Mouse (Mus musculus) G1E (cell line): ENCODE measurements around the gene Rptor. TPM values are rescaled to one million over a fixed set of nuclear protein-coding genes. Genes with fewer than 3 reads are reported as not detected.
A peak's percentile ranks its signal among the peaks of the same experiment; 100 is the strongest.

ENCODE experiments used
- ATAC-seq: 2 replicates; pipeline ENCODE4 v1.8.0; 2016; ENCODE audit warnings: mild to moderate bottlenecking; ENCODE audit not compliant: insufficient number of reproducible peaks, poor library complexity, low FRiP score, severe bottlenecking; ENCODE audit errors: extremely low read depth
- DNase-seq: peaks from one replicate; pipeline ENCODE4 v3.0.0; 2012; ENCODE audit warnings: low spot score
- H3K27me3 ChIP-seq: 2 replicates; pipeline ENCODE4 v1.6.1; 2012; ENCODE audit warnings: mild to moderate bottlenecking, low read length, inconsistent platforms; ENCODE audit not compliant: insufficient read depth
- H3K36me3 ChIP-seq: replicated peaks from 2 replicates; pipeline ENCODE3; 2012; ENCODE audit warnings: mild to moderate bottlenecking, inconsistent platforms
- H3K4me1 ChIP-seq: 2 replicates; pipeline ENCODE4 v1.6.1; 2012; ENCODE audit warnings: low read depth, low read length, inconsistent platforms, mixed read lengths; ENCODE audit not compliant: insufficient read depth
- H3K4me3 ChIP-seq: 2 replicates; pipeline ENCODE4 v1.5.1; 2012; ENCODE audit warnings: low read depth, mild to moderate bottlenecking, inconsistent platforms, low read length, moderate library complexity, mixed read lengths
- H3K9me3 ChIP-seq: replicated peaks from 2 replicates; pipeline ENCODE4 v1.6.1; 2012; ENCODE audit warnings: inconsistent platforms
- CTCF ChIP-seq: IDR thresholded peaks from 2 replicates; pipeline ENCODE4 v1.5.1; 2012; ENCODE audit warnings: low read depth, low read length, inconsistent platforms, mixed read lengths
- GATA1 ChIP-seq: IDR thresholded peaks from 2 replicates; pipeline ENCODE4 v1.6.1; 2012; ENCODE audit warnings: borderline replicate concordance, low read length, inconsistent platforms, mixed read lengths
- GATA2 ChIP-seq: IDR thresholded peaks from 2 replicates; pipeline ENCODE4 v1.6.1; 2012; ENCODE audit warnings: low read depth, low read length, inconsistent platforms, borderline replicate concordance
- POLR2AphosphoS5 ChIP-seq: IDR thresholded peaks from 2 replicates; pipeline ENCODE4 v1.6.1; 2012; ENCODE audit warnings: low read depth, low read length, inconsistent platforms; ENCODE audit not compliant: insufficient replicate concordance
- TAL1 ChIP-seq: conservative IDR thresholded peaks from 2 replicates; pipeline ENCODE4 v1.6.1; 2012; ENCODE audit warnings: low read depth, low read length, inconsistent platforms, mixed read lengths
- polyA plus RNA-seq: library from polyadenylated mRNA; stranded (reverse); fragments of >175 nt; gene quantifications from 2 replicates; pipeline ENCODE4 v1.2.3, GENCODE M21; 2012
- total RNA-seq, 2 experiments: library from RNA; stranded (forward) in 1 of 2; stranded (reverse) in 1 of 2; fragments of 200-1000 nt in 1 of 2; fragments of >200 nt in 1 of 2; fragmentation: Nextera tagmentation in 1 of 2; gene quantifications; 2 replicates each; pipeline ENCODE4 v1.2.3; 2014 to 2017

Gene Rptor
- total and polyA plus RNA-seq, 3 experiments, result 17.9 to 51.9 (median 46.5) TPM

DNA sequence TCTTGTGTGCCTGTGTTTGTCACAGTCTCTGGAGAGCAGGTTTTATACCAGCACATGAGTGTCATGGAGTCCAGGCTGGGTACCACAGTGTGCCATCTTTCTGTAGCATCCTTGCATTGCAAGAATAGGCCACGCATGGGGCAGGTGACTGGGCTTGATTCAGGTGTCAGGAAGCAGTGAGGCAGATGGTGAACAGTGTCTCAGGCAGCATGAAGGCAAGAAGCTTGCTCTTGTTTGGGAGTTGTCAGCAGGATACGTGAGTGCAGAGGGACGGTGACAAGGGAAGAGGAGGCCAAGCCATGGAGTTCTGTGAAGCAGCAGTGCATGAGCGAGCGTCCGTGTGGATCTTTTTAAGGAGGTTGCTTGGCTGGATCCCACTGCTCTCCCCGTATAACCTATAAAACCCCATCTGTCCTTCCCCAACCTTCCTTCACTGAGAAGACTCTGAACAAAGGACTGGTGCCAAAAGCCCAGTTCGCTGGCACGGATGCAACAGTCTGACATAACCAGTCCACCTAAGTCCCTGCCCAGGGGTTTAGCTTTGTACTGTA, 39.2 kb downstream of the Rptor start:
- peaks cover 44% of the 10 kb centered on the region for H3K4me1 ChIP-seq
- TF ChIP-seq POLR2AphosphoS5 (no peak), GATA2 (no peak), GATA1 (no peak), CTCF (no peak), TAL1 (no peak)
- no peak overlapping the region for H3K4me3 ChIP-seq
- H3K9me3 ChIP-seq, result no peaks in the 10 kb centered on the region
- H3K27me3 ChIP-seq, result no peaks in the 10 kb centered on the region
- DNase-seq (no peak), ATAC-seq (no peak)
- peaks cover 79% of the 10 kb centered on the region for H3K36me3 ChIP-seq

DNA sequence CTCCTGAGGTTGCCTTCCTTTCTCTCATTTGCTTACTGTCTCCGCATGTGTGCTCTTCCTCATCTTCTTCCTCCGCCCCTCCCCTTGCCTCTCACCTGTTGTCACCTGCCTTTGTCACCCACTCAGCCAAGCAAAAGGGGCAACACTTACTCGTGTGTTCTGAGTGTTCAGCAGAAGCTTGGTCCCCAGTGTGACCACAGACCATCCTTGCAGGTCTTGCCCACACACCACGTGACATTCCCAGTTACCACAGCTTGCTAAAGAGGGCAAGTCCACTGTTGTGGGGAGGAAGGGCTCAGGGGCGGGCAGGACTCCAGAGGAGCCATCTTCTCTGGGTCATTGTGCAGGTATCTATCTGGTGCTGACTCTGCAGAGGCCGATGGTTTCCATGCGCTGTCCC, 40.6 kb downstream of the Rptor start:
- no peak for TF ChIP-seq GATA1
- no peak for TF ChIP-seq CTCF
- no peak for TF ChIP-seq POLR2AphosphoS5
- TF ChIP-seq TAL1, result no peak
- TF ChIP-seq GATA2, result no peak
- ATAC-seq (no peak), DNase-seq (no peak)
- H3K4me1 ChIP-seq, result peaks cover 43% of the 10 kb centered on the region
- H3K9me3 ChIP-seq, result no peaks in the 10 kb centered on the region
- no peaks in the 10 kb centered on the region for H3K27me3 ChIP-seq
- no peak overlapping the region for H3K4me3 ChIP-seq
- H3K36me3 ChIP-seq, result peaks cover 76% of the 10 kb centered on the region

DNA sequence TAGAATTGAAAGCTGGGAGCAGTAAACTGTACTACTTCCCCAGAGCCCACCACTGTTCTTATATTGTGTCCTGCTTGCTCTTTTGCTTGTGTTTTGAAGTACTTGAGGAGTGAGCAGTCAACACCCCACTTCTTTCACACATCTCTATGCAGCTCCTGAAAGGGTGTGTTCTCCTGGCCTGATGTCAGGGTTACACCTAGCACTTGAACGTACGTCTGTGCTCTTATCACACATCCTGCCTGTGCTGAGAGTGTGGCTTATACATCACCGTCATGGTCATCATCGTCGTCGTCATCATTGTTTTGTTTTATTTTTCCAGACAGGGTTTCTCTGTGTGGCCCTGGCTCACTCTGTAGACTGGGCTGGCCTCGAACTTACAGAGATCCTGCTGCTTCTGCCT, 41.4 kb downstream of the Rptor start:
- Histone ChIP-seq H3K4me3 (no peak overlapping the region), H3K9me3 (no peaks in the 10 kb centered on the region), H3K36me3 (peaks cover 70% of the 10 kb centered on the region), H3K27me3 (no peaks in the 10 kb centered on the region), H3K4me1 (peaks cover 37% of the 10 kb centered on the region)
- ATAC-seq (no peak), DNase-seq (no peak)
- TF ChIP-seq POLR2AphosphoS5, result no peak
- no peak for TF ChIP-seq GATA1
- no peak for TF ChIP-seq CTCF
- TF ChIP-seq TAL1, result no peak
- TF ChIP-seq GATA2, result no peak

DNA sequence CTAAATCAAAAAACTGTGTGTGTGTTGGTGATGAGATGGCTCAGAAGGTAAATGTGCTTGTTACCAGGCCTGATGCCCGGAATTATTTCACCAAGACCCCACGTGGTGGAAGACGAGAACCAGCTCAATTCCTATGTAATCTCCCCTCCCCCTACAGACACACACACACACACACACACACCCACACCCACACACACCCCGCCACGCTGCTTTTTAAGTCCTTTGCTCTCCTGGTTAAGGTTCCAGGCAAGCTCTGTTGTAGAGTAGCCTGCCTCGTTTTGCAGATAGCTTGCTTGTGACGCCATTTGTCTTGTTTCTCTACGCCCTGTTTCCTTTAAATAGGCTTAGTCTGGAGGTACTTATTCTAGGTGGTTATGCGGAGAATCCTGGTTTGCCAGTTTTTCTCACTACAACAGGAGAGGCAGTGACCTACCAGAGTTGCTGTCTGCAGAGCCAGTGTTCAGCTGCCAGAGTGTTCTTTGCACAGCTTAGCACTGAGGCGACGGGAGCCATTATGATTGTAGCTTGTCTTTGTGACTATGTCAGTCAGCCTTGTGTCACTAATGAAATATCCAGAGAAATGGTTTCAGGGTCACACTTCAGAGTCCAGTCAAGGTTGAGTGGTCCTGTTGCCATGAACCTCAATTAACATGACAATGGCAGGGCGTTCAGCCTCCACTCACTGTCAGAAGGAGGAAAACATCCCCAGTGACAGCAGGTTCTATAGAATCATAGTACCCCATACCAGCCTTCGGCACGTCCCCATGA, 42.1 kb downstream of the Rptor start:
- Histone ChIP-seq H3K4me1 (peaks cover 37% of the 10 kb centered on the region), H3K4me3 (no peak overlapping the region), H3K36me3 (peaks cover 73% of the 10 kb centered on the region), H3K9me3 (no peaks in the 10 kb centered on the region), H3K27me3 (no peaks in the 10 kb centered on the region)
- DNase-seq (no peak), ATAC-seq (no peak)
- TF ChIP-seq GATA1, result no peak

DNA sequence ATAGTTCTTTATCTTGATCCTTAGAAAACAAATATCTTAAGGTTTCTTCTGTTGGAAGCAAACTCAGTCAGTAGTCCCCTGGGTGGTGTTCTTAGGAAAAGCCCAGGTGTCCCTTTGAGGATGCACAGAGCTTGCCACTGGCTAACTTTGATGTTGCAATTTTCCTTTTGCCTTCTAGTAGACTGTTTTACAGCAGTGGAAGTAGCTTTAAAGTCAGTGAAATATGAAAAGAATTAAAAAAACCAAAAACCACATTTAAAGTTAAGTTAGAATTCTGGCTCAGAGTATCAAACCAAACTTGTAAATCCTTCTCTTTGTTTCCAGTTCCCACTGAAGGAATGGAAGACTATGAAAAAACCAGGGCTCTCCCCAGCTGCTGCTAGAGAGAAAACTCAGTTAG, 47.8 kb downstream of the Rptor start:
- no peaks in the 10 kb centered on the region for H3K9me3 ChIP-seq
- no peak for DNase-seq
- peaks cover 49% of the 10 kb centered on the region for H3K36me3 ChIP-seq
- TF ChIP-seq GATA1 (no peak), POLR2AphosphoS5 (no peak), GATA2 (no peak), TAL1 (no peak), CTCF (no peak)
- no peaks in the 10 kb centered on the region for H3K27me3 ChIP-seq
- peaks cover 35% of the 10 kb centered on the region for H3K4me1 ChIP-seq
- no peak for ATAC-seq
- H3K4me3 ChIP-seq, result no peak overlapping the region

DNA sequence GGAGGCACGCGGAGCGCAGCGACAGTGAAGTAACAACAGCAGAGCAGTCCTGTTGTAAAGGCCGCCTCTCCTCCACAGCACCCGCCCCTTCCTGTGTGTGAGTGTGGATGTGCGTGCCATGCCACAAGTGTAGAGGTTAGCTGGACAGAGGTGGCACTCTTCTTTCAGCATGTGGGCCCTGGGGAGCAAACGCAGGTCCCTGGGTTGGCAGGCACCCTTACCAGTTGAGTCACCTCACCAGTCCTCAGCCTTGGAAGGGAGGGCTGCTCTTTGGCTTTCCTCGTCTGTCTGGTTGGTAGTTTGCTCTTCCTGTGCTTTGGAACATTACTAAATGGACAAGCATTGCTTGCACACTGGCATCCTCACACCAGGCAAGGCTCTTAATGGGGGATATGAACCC, 50.6 kb downstream of the Rptor start:
- H3K9me3 ChIP-seq, result no peaks in the 10 kb centered on the region
- H3K4me1 ChIP-seq, result peaks cover 55% of the 10 kb centered on the region
- no peak overlapping the region for H3K4me3 ChIP-seq
- no peaks in the 10 kb centered on the region for H3K27me3 ChIP-seq
- TF ChIP-seq GATA1, result no peak
- TF ChIP-seq GATA2, result no peak
- no peak for TF ChIP-seq POLR2AphosphoS5
- peaks cover 41% of the 10 kb centered on the region for H3K36me3 ChIP-seq
- DNase-seq, result no peak
- ATAC-seq, result no peak

DNA sequence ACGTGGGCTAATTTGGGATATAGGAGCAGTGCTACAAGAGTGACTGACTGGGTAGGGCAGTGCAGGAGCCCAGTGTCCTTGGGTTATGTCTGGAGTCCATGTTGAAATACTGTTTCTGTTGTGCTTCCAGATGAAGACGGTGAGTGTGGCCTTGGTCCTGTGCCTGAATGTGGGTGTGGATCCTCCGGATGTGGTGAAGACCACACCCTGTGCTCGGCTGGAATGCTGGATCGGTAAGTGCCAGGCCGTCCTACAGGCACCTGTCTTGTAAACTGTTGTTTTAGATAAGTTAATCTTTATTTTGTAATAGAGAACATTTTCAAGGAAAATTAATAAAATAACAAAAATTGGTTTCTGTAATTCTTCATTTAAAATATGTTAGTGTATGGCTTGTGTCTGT, 54.8 kb downstream of the Rptor start:
- Histone ChIP-seq H3K4me1 (peaks cover 84% of the 10 kb centered on the region), H3K27me3 (no peaks in the 10 kb centered on the region), H3K9me3 (no peaks in the 10 kb centered on the region), H3K36me3 (peaks cover 44% of the 10 kb centered on the region), H3K4me3 (peak overlapping the region; percentile 58; the same call in 1 of the 2 replicates)
- ATAC-seq, result peak; percentile 73
- TF ChIP-seq TAL1 (peak; percentile 21), GATA2 (no peak)
- peak; percentile 77 for DNase-seq
